Mouse (Mus musculus) liver, embryonic 16.5 days (tissue): ENCODE measurements at regions not wholly inside any gene's neighbourhood (a gene's known extent, or its start where the extent isn't known, plus 50 kb on each side); places are given as distances from the start of the nearest gene placed in this dataset.

Experiments
- ATAC-seq: fragments of 200-750 bp; cut with Nextera tagmentation; 2 replicates; pipeline ENCODE4 v1.8.0; 2017; ENCODE audit warnings: low read depth, mild to moderate bottlenecking, moderate number of reproducible peaks, moderate library complexity
- H3K27ac ChIP-seq: fragments of 300-500 bp; sonication (generic); 2 replicates; pipeline ENCODE4 v1.5.1; 2014; ENCODE audit warnings: mild to moderate bottlenecking, low read length
- H3K27me3 ChIP-seq: fragments of 300-500 bp; sonication (generic); 2 replicates; pipeline ENCODE4 v1.6.1; 2014; ENCODE audit warnings: low read depth, low read length, mixed read lengths; ENCODE audit not compliant: control insufficient read depth, insufficient read depth
- H3K36me3 ChIP-seq: fragments of 300-500 bp; sonication (generic); 2 replicates; pipeline ENCODE4 v1.6.1; 2014; ENCODE audit warnings: mild to moderate bottlenecking; ENCODE audit not compliant: control insufficient read depth, insufficient read depth
- H3K4me1 ChIP-seq: fragments of 300-500 bp; sonication (generic); 2 replicates; pipeline ENCODE4 v1.6.1; 2014; ENCODE audit warnings: low read depth, low read length, mixed read lengths; ENCODE audit not compliant: control insufficient read depth
- H3K4me2 ChIP-seq: fragments of 300-500 bp; sonication (generic); 2 replicates; pipeline ENCODE4 v1.6.1; 2014; ENCODE audit warnings: low read depth, low read length, mixed read lengths
- H3K4me3 ChIP-seq: fragments of 300-500 bp; sonication (generic); 2 replicates; pipeline ENCODE4 v1.5.1; 2014; ENCODE audit warnings: low read depth, mild to moderate bottlenecking, low read length
- H3K9ac ChIP-seq: fragments of 300-500 bp; sonication (generic); 2 replicates; pipeline ENCODE4 v1.6.1; 2014; ENCODE audit warnings: low read depth, low read length
- H3K9me3 ChIP-seq: fragments of 300-500 bp; sonication (generic); replicated peaks from 2 replicates; pipeline ENCODE4 v1.6.1; 2016; ENCODE audit warnings: low read length; ENCODE audit not compliant: control insufficient read depth
- WGBS: fragments of 180-500 bp; shearing (Covaris S2); extraction: QIAGEN DNeasy Blood & Tissue Kit; methylation state at CpG from one replicate; pipeline ENCODE4 v1.1.7; 2014; ENCODE audit not compliant: insufficient replicate concordance; 5-methylcytosine and 5-hydroxymethylcytosine counted together

DNA sequence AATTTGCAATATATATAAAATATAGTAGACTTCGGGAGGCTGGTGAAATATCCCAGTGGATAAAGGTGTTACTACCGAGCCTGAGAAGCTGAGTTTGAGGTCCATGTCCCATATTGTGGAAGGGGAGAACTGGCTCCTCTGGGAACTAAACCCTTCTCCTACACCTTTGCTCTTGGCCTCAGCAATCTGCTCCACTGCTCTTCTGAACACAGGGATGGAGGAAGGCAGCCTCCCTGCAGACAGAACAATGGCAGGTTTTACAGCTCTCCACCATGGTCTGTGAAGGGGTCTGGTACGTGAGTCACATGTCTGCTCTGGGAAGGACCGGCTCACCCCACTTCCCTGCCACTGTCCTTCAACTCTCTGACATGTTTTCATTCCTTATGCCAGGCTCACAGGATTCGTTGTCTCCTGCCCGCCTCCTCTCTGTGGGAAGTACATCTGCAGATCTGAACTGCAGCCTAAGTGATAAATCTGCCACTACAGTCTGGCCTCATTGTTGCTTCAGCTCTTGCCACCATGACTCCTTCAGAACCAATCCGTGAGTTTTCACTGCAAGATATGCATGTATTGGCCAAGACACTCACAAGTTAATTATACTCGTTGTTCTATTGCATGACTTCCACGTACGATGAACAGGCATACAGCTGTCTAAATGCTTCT lies 220.0 kb upstream of the Gm9767 start:
- Histone ChIP-seq H3K27me3 (no peaks in the 10 kb centered on the region), H3K27ac (no peak overlapping the region), H3K4me2 (no peak overlapping the region), H3K4me3 (no peak overlapping the region), H3K9me3 (no peaks in the 10 kb centered on the region), H3K36me3 (no peaks in the 10 kb centered on the region), H3K9ac (no peak overlapping the region), H3K4me1 (no peaks in the 10 kb centered on the region)
- ATAC-seq: no peak
- WGBS: 51% methylated on average over 10 of the region's 10 CpGs

GRCm38 (mm10) chr10:25844348-25844747 lies 233.7 kb upstream of the Gm9767 start:
- Histone ChIP-seq H3K9me3 (no peaks in the 10 kb centered on the region), H3K27ac (no peak overlapping the region), H3K9ac (no peak overlapping the region), H3K4me1 (no peaks in the 10 kb centered on the region), H3K36me3 (no peaks in the 10 kb centered on the region), H3K4me3 (no peak overlapping the region), H3K4me2 (no peak overlapping the region), H3K27me3 (no peaks in the 10 kb centered on the region)
- ATAC-seq: no peak

GRCm38 (mm10) chr10:25829275-25829674 lies 248.8 kb upstream of the Gm9767 start:
- H3K4me3 ChIP-seq: no peak overlapping the region
- H3K9ac ChIP-seq: no peak overlapping the region
- no peak overlapping the region for H3K4me2 ChIP-seq
- WGBS: 51% methylated on average over 2 of the region's 2 CpGs
- H3K36me3 ChIP-seq: no peaks in the 10 kb centered on the region
- H3K27ac ChIP-seq: no peak overlapping the region
- H3K27me3 ChIP-seq: no peaks in the 10 kb centered on the region
- no peaks in the 10 kb centered on the region for H3K4me1 ChIP-seq
- no peak for ATAC-seq
- no peaks in the 10 kb centered on the region for H3K9me3 ChIP-seq

- Histone ChIP-seq H3K36me3 (no peaks in the 10 kb centered on the region), H3K9ac (no peak overlapping the region), H3K27ac (no peak overlapping the region), H3K4me2 (no peak overlapping the region), H3K4me1 (no peaks in the 10 kb centered on the region), H3K9me3 (no peaks in the 10 kb centered on the region), H3K4me3 (no peak overlapping the region), H3K27me3 (no peaks in the 10 kb centered on the region)
- no peak for ATAC-seq
- 51% methylated on average over 3 of the region's 3 CpGs for WGBS
Measured at GRCm38 (mm10) chr10:25804223-25804622, 268.2 kb upstream of the Smlr1 start.

GRCm38 (mm10) chr10:25801499-25801898 lies 265.4 kb upstream of the Smlr1 start:
- Histone ChIP-seq H3K27ac (no peak overlapping the region), H3K4me1 (no peaks in the 10 kb centered on the region), H3K4me2 (no peak overlapping the region), H3K27me3 (no peaks in the 10 kb centered on the region), H3K4me3 (no peak overlapping the region), H3K36me3 (no peaks in the 10 kb centered on the region), H3K9me3 (no peaks in the 10 kb centered on the region), H3K9ac (no peak overlapping the region)
- no peak for ATAC-seq
- WGBS: 37% methylated on average over 2 of the region's 2 CpGs

DNA sequence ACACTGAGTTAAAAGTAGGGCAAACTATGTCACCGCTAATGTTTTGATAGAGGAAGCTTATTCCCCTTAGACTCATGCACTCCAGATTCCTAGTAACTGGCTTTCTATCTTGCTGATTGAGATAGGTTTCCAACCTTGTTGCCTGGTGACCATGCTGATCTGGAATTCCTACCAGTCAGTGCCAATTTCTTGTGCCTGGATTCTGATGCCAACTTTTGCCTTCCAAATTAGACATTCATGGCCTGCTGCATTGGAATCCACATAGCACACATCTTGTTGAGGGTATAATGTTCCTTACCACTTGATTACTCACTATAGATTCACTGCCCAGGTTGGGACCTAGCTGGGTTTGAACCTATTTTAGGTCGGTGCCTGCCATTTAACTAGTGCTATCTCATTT lies 262.8 kb upstream of the Smlr1 start:
- no peak overlapping the region for H3K4me2 ChIP-seq
- no peaks in the 10 kb centered on the region for H3K27me3 ChIP-seq
- 79% methylated on average over 2 of the region's 2 CpGs for WGBS
- H3K4me1 ChIP-seq: no peaks in the 10 kb centered on the region
- no peak overlapping the region for H3K4me3 ChIP-seq
- ATAC-seq: no peak
- no peak overlapping the region for H3K9ac ChIP-seq
- H3K27ac ChIP-seq: no peak overlapping the region
- H3K9me3 ChIP-seq: no peaks in the 10 kb centered on the region
- no peaks in the 10 kb centered on the region for H3K36me3 ChIP-seq

- Histone ChIP-seq H3K4me3 (no peak overlapping the region), H3K36me3 (no peaks in the 10 kb centered on the region), H3K9me3 (no peaks in the 10 kb centered on the region), H3K4me1 (no peaks in the 10 kb centered on the region), H3K27me3 (no peaks in the 10 kb centered on the region), H3K27ac (no peak overlapping the region), H3K4me2 (no peak overlapping the region), H3K9ac (no peak overlapping the region)
- ATAC-seq: no peak
- WGBS: 52% methylated on average over 3 of the region's 3 CpGs
Measured at GRCm38 (mm10) chr10:25790363-25790821, 254.3 kb upstream of the Smlr1 start.

DNA sequence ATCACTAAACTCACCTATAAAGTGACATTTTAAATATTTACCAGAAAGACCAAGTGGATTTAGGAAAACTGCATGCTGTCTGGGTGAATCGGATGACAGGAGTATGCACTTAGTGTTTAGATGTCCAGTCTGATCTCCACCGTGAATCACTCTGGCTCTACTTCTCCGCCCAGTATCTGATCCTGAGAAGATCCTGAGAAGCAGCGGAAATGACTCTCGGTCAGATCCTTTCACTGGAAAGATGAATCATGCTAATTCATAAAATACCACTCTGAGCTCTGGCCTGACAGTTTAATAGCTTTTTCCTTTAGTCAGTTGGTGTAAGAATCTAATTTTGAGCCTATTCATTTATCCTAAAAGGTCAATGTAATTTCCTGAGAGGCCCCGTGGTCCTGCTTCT lies 252.6 kb upstream of the Smlr1 start:
- no peaks in the 10 kb centered on the region for H3K9me3 ChIP-seq
- 73% methylated on average over 6 of the region's 6 CpGs for WGBS
- H3K4me1 ChIP-seq: no peaks in the 10 kb centered on the region
- H3K4me3 ChIP-seq: no peak overlapping the region
- H3K4me2 ChIP-seq: no peak overlapping the region
- no peak for ATAC-seq
- H3K36me3 ChIP-seq: no peaks in the 10 kb centered on the region
- no peaks in the 10 kb centered on the region for H3K27me3 ChIP-seq
- no peak overlapping the region for H3K27ac ChIP-seq
- no peak overlapping the region for H3K9ac ChIP-seq

DNA sequence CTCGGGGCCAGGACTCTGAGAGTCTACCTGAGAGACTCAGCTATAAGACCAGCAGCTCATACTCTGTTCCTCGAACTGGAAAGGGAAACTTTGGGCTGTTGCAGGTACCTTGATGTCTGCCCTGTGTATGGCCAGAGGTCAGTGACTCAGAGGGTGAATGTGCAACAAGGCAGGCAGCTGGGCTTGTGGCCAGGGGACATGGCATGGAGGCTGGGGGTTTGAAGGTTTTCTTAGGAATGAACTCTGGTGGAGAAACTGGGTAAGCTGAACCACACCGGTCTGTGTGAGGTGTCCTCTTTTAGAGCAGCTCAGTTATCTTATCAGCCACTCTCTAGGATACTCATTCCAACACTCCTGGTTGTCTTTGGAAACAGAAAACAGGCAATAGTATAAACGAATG lies 251.9 kb upstream of the Smlr1 start:
- Histone ChIP-seq H3K9me3 (no peaks in the 10 kb centered on the region), H3K27ac (no peak overlapping the region), H3K4me1 (no peaks in the 10 kb centered on the region), H3K4me3 (no peak overlapping the region), H3K4me2 (no peak overlapping the region), H3K36me3 (no peaks in the 10 kb centered on the region), H3K9ac (no peak overlapping the region), H3K27me3 (no peaks in the 10 kb centered on the region)
- ATAC-seq: no peak
- WGBS: 44% methylated on average over 4 of the region's 4 CpGs
